Mouse (Mus musculus) adrenal gland (tissue): ENCODE results near the gene Olfr299.

Experiments used
- intact Hi-C: fragments of 180-260 bp; cut with DNase I; formaldehyde crosslinking; loops from one replicate; pipeline ENCODE4 v1.15.1; 2025
- long read RNA-seq, 2 experiments: library from polyadenylated mRNA; unstranded; transcript quantifications; one replicate each; pipeline ENCODE4 v2.0.0; 2020; ENCODE audit warnings: borderline replicate concordance in 1 of 2; ENCODE audit not compliant: insufficient replicate concordance in 1 of 2

The Olfr299 gene
- long read RNA-seq, experiment 1 = 0 reads
- long read RNA-seq, experiment 2 = 0 reads

DNA sequence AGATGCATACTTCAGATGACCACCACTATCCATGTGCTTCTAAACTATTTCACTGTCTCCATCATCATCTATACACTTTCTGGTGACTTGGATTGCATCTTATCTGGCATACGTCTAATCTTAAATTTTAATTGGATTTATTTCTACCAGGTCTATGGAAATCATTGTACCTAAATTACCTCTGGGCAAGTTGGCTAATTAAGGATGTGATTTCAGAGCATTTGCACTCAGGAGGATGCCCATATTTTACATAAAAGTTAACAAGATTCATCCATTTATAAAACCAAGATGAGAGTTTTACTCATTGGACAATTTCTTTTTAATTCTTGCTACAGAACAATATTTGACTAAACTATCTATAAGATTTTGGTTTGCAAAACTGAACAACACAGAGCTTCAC, at the start of gene Olfr299:
Gene Olfr299, plus strand, starts transcription at position 301 of the 400 bp plus-strand sequence.
- intact Hi-C loops = no loop called here

- intact Hi-C loops = no loop called here
These were observed 32.7 kb downstream of the Olfr299 start, which contains the start of gene Olfr298 for GRCm38 (mm10) chr7:86492384-86492783. Gene Olfr298 (minus strand): TSS chr7:86492484.
